Mouse (Mus musculus): ENCODE measurements around the gene Fhad1. TPM values are rescaled to one million over a fixed set of nuclear protein-coding genes. Genes with fewer than 3 reads are reported as not detected.

Gene Fhad1
- polyA plus RNA-seq, 2 experiments, result 0.11 to 0.23 TPM

GRCm38 (mm10) chr4:141941289-141941688, 73.6 kb downstream of the Fhad1 start:
- H3K4me3 ChIP-seq (ENCODE audit: insufficient read depth in 1 of 2, low read depth in 2 of 2, low read length in 2 of 2), result no peak overlapping the region
- WGBS (ENCODE audit: insufficient replicate concordance), result 66% methylated on average over 8 of the region's 8 CpGs
- no peaks in the 10 kb centered on the region for H3K27me3 ChIP-seq (ENCODE audit: control insufficient read depth, insufficient read depth, low read length)
- H3K9ac ChIP-seq (replicated peaks), result no peak overlapping the region
- ATAC-seq (ENCODE audit: insufficient read depth) (no peak), DNase-seq (ENCODE audit: low read depth in 3 of 3, low spot score in 3 of 3) (no peak)
- no peaks in the 10 kb centered on the region for H3K4me1 ChIP-seq (replicated peaks; ENCODE audit: control insufficient read depth in 2 of 2, insufficient read depth in 2 of 2, low read length in 1 of 2)
- no peaks in the 10 kb centered on the region for H3K36me3 ChIP-seq (replicated peaks; ENCODE audit: control insufficient read depth, insufficient read depth, low read depth)
- TF ChIP-seq EP300 (IDR thresholded peaks at IDR 0.05; ENCODE audit: low read depth), result no peak
- no peak for TF ChIP-seq CTCF (IDR thresholded peaks at IDR 0.05; ENCODE audit: low read depth)
- no peaks in the 10 kb centered on the region for H3K9me3 ChIP-seq (ENCODE audit: control insufficient read depth, low read length)
- no peak overlapping the region for H3K27ac ChIP-seq
- no peak overlapping the region for H3K4me2 ChIP-seq (ENCODE audit: low read depth)

GRCm38 (mm10) chr4:141938535-141938934, 76.3 kb downstream of the Fhad1 start:
- TF ChIP-seq EP300 (IDR thresholded peaks at IDR 0.05; ENCODE audit: low read depth), result no peak
- peak; percentile 25; the same call in 1 of the 2 replicates for TF ChIP-seq CTCF (IDR thresholded peaks at IDR 0.05; ENCODE audit: low read depth)
- H3K36me3 ChIP-seq (replicated peaks; ENCODE audit: control insufficient read depth, insufficient read depth, low read depth), result no peaks in the 10 kb centered on the region
- no peaks in the 10 kb centered on the region for H3K4me1 ChIP-seq (replicated peaks; ENCODE audit: control insufficient read depth in 2 of 2, insufficient read depth in 2 of 2, low read length in 1 of 2)
- 52% methylated on average over 4 of the region's 4 CpGs for WGBS (ENCODE audit: insufficient replicate concordance)
- H3K4me3 ChIP-seq (ENCODE audit: insufficient read depth in 1 of 2, low read depth in 2 of 2, low read length in 2 of 2), result no peak overlapping the region
- H3K9ac ChIP-seq (replicated peaks), result no peak overlapping the region
- DNase-seq (ENCODE audit: low read depth in 3 of 3, low spot score in 3 of 3), result no peak
- H3K27me3 ChIP-seq (ENCODE audit: control insufficient read depth, insufficient read depth, low read length), result no peaks in the 10 kb centered on the region
- H3K9me3 ChIP-seq (ENCODE audit: control insufficient read depth, low read length), result no peaks in the 10 kb centered on the region
- no peak overlapping the region for H3K27ac ChIP-seq
- ATAC-seq (ENCODE audit: insufficient read depth), result no peak
- H3K4me2 ChIP-seq (ENCODE audit: low read depth), result no peak overlapping the region

GRCm38 (mm10) chr4:141932785-141933574, 81.9 kb downstream of the Fhad1 start:
- DNase-seq (ENCODE audit: low read depth in 3 of 3, low spot score in 3 of 3) (no peak), ATAC-seq (ENCODE audit: insufficient read depth) (no peak)
- no peak overlapping the region for H3K4me3 ChIP-seq (ENCODE audit: insufficient read depth in 1 of 2, low read depth in 2 of 2, low read length in 2 of 2)
- TF ChIP-seq CTCF (IDR thresholded peaks at IDR 0.05; ENCODE audit: low read depth), result no peak
- H3K9ac ChIP-seq (replicated peaks), result no peak overlapping the region
- 60% methylated on average over 14 of the region's 14 CpGs for WGBS (ENCODE audit: insufficient replicate concordance)
- H3K27ac ChIP-seq, result no peak overlapping the region
- H3K4me2 ChIP-seq (ENCODE audit: low read depth), result no peak overlapping the region
- H3K9me3 ChIP-seq (ENCODE audit: control insufficient read depth, low read length), result no peaks in the 10 kb centered on the region
- no peaks in the 10 kb centered on the region for H3K4me1 ChIP-seq (replicated peaks; ENCODE audit: control insufficient read depth in 2 of 2, insufficient read depth in 2 of 2, low read length in 1 of 2)
- H3K27me3 ChIP-seq (ENCODE audit: control insufficient read depth, insufficient read depth, low read length), result no peaks in the 10 kb centered on the region
- H3K36me3 ChIP-seq (replicated peaks; ENCODE audit: control insufficient read depth, insufficient read depth, low read depth), result no peaks in the 10 kb centered on the region

GRCm38 (mm10) chr4:141931526-141931925, 83.4 kb downstream of the Fhad1 start:
- no peak overlapping the region for H3K4me3 ChIP-seq (ENCODE audit: insufficient read depth in 1 of 2, low read depth in 2 of 2, low read length in 2 of 2)
- no peak for ATAC-seq (ENCODE audit: insufficient read depth)
- no peaks in the 10 kb centered on the region for H3K27me3 ChIP-seq (ENCODE audit: control insufficient read depth, insufficient read depth, low read length)
- H3K36me3 ChIP-seq (replicated peaks; ENCODE audit: control insufficient read depth, insufficient read depth, low read depth), result no peaks in the 10 kb centered on the region
- no peak for TF ChIP-seq EP300 (IDR thresholded peaks at IDR 0.05; ENCODE audit: low read depth)
- TF ChIP-seq CTCF (IDR thresholded peaks at IDR 0.05; ENCODE audit: low read depth), result no peak
- WGBS (ENCODE audit: insufficient replicate concordance), result 72% methylated on average over 5 of the region's 5 CpGs
- no peaks in the 10 kb centered on the region for H3K4me1 ChIP-seq (replicated peaks; ENCODE audit: control insufficient read depth in 2 of 2, insufficient read depth in 2 of 2, low read length in 1 of 2)
- H3K27ac ChIP-seq, result no peak overlapping the region
- H3K9ac ChIP-seq (replicated peaks), result no peak overlapping the region
- no peak overlapping the region for H3K4me2 ChIP-seq (ENCODE audit: low read depth)
- H3K9me3 ChIP-seq (ENCODE audit: control insufficient read depth, low read length), result no peaks in the 10 kb centered on the region
- no peak for DNase-seq (ENCODE audit: low read depth in 3 of 3, low spot score in 3 of 3)

GRCm38 (mm10) chr4:141930001-141930400, 84.9 kb downstream of the Fhad1 start:
- 69% methylated on average over 11 of the region's 11 CpGs for WGBS (ENCODE audit: insufficient replicate concordance)
- Histone ChIP-seq H3K4me1 (replicated peaks; ENCODE audit: control insufficient read depth in 2 of 2, insufficient read depth in 2 of 2, low read length in 1 of 2) (0 out of 4 replicates have a peak, but pooled peaks cover 0 to 3% of the 10 kb centered on the region in 2 experiments), H3K36me3 (replicated peaks; ENCODE audit: control insufficient read depth, insufficient read depth, low read depth) (no peaks in the 10 kb centered on the region), H3K4me3 (ENCODE audit: insufficient read depth in 1 of 2, low read depth in 2 of 2, low read length in 2 of 2) (no peak overlapping the region), H3K9me3 (ENCODE audit: control insufficient read depth, low read length) (no peaks in the 10 kb centered on the region), H3K27ac (no peak overlapping the region), H3K27me3 (ENCODE audit: control insufficient read depth, insufficient read depth, low read length) (no peaks in the 10 kb centered on the region), H3K9ac (replicated peaks) (no peak overlapping the region), H3K4me2 (ENCODE audit: low read depth) (no peak overlapping the region)
- no peak for DNase-seq (ENCODE audit: low read depth in 3 of 3, low spot score in 3 of 3)
- no peak for TF ChIP-seq EP300 (IDR thresholded peaks at IDR 0.05; ENCODE audit: low read depth)
- no peak for TF ChIP-seq CTCF (IDR thresholded peaks at IDR 0.05; ENCODE audit: low read depth)
- no peak for ATAC-seq (ENCODE audit: insufficient read depth)

Data from liver, embryonic 14.5 days (tissue).